ENCODE assay signal across 8 mouse cellular contexts in genomic region chr19:45301432-45301732, GRCm38 (mm10).
A peak's percentile ranks its signal among the peaks of the same experiment; 100 is the strongest.
DNase-seq lines count a peak whose midpoint lies in the region; ATAC-seq and TF ChIP-seq lines count a peak whose summit lies in the region.

No protein-coding gene starts in this region.

- peaks cover 23% of the 10 kb centered on the region for H3K4me1 ChIP-seq in megakaryocyte, embryonic 14.5 days
- no peaks in the 10 kb centered on the region; the same call in 1 of the 2 replicates for H3K4me1 ChIP-seq in intestine, postnatal 0 days (replicated peaks; ENCODE audit: control insufficient read depth, insufficient read depth, low read length)
- H3K4me1 ChIP-seq in olfactory bulb, adult 2 months (ENCODE audit: control insufficient read depth, insufficient read depth, low read length): peaks cover 25% of the 10 kb centered on the region

- DNase-seq in cerebellum, postnatal 10 days: peak; percentile 72
- DNase-seq in cerebellum, postnatal 25 days: no peak

- H3K9ac ChIP-seq in intestine, postnatal 0 days (ENCODE audit: low read depth, low read length): peak overlapping the region; percentile 38; the same call in 1 of the 2 replicates

- H3K9me3 ChIP-seq in megakaryocyte, embryonic 14.5 days: no peaks in the 10 kb centered on the region
- no peaks in the 10 kb centered on the region for H3K9me3 ChIP-seq in intestine, postnatal 0 days (ENCODE audit: control insufficient read depth)

- H3K36me3 ChIP-seq in megakaryocyte, embryonic 14.5 days (replicated peaks; ENCODE audit: low read length): no peaks in the 10 kb centered on the region
- no peaks in the 10 kb centered on the region for H3K36me3 ChIP-seq in intestine, postnatal 0 days (ENCODE audit: control insufficient read depth, insufficient read depth)

- no peak for TF ChIP-seq POLR2A in olfactory bulb, adult 2 months (IDR thresholded peaks at IDR 0.05; ENCODE audit: insufficient read depth, low read depth, low read length)

- peak overlapping the region; percentile 82 for H3K4me2 ChIP-seq in intestine, postnatal 0 days (replicated peaks; ENCODE audit: low read depth)

- H3K27me3 ChIP-seq in megakaryocyte, embryonic 14.5 days (replicated peaks): peaks cover 94% of the 10 kb centered on the region
- H3K27me3 ChIP-seq in intestine, postnatal 0 days (replicated peaks; ENCODE audit: control insufficient read depth, insufficient read depth, low read length): peaks cover 76% of the 10 kb centered on the region

- no peak for TF ChIP-seq CTCF in intestine, postnatal 0 days (IDR thresholded peaks at IDR 0.05; ENCODE audit: low read depth)
- TF ChIP-seq CTCF in olfactory bulb, adult 2 months (IDR thresholded peaks at IDR 0.05; ENCODE audit: insufficient read depth, low read depth, low read length): no peak

- ATAC-seq in cerebellum, adult (ENCODE audit: insufficient number of reproducible peaks, low FRiP score, low TSS enrichment): no peak
- ATAC-seq in megakaryocyte, adult 5-6 weeks (ENCODE audit: poor library complexity, severe bottlenecking): no peak
- no peak for ATAC-seq in intestine, postnatal 0 days
- no peak for ATAC-seq in megakaryocyte-erythroid progenitor cell, adult 5-6 weeks (replicated peaks; ENCODE audit: low FRiP score, low TSS enrichment, poor library complexity, severe bottlenecking)

- no peak overlapping the region for H3K27ac ChIP-seq in intestine, postnatal 0 days (ENCODE audit: low read depth, low read length)
- H3K27ac ChIP-seq in olfactory bulb, adult 2 months (ENCODE audit: insufficient read depth, low read depth, low read length): peak overlapping the region; percentile 72

- WGBS in intestine, postnatal 0 days: 3% methylated on average over 16 of the region's 16 CpGs
- 5% methylated on average over 14 of the region's 16 CpGs for WGBS in olfactory bulb, adult 2 months

- H3K4me3 ChIP-seq in megakaryocyte, embryonic 14.5 days (replicated peaks): peak overlapping the region; percentile 87
- H3K4me3 ChIP-seq in intestine, postnatal 0 days (ENCODE audit: low read depth, low read length): peak overlapping the region; percentile 50
- H3K4me3 ChIP-seq in olfactory bulb, adult 2 months (ENCODE audit: insufficient read depth, low read depth, low read length): peak overlapping the region; percentile 64

Comparison
In these comparisons a context has a peak if more than half of its experiments do, and no peak if none do; other contexts are left out.
1. DNase-seq: peak in cerebellum, postnatal 10 days (2 of 2); none in cerebellum, postnatal 25 days (0 of 2).
2. Peak in every context shown above with its lines, with median percentiles within 50 percentile points of each other: H3K4me3 ChIP-seq.